Mouse (Mus musculus) effector memory CD4-positive, alpha-beta T cell, adult 7 months (primary cell): Measurements from ENCODE around the gene Olfr229. TPM values are rescaled to one million over a fixed set of nuclear protein-coding genes. Genes with fewer than 3 reads are reported as not detected.

Experiments
- polyA plus RNA-seq: library from polyadenylated mRNA; unstranded; fragments of 100-300 nt; shearing (Covaris generic); gene quantifications from one replicate; pipeline ENCODE4 v1.2.1, GENCODE M21; 2017

Olfr229 gene
- polyA plus RNA-seq: not detected

DNA sequence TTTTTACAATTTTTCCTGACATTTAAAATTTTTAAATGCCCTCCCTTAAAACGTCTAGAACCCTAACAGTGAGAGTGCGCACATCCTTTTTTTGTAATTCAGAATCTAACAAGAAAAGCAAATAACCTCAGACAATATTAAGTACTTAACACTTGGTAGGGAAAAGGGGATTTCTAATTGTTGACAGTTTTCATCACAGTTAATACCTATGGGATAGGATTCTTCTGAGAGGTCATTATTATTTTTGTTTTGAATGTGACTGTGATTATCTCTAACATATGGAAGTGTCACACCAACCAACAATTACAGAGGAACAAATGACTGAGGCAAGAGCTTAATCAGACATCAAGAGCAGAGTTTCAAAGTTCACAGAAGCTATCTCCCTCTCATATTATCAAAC, at the start of gene Olfr229:
TSS of gene Olfr229 (plus strand) at position 301 of the 400 bp plus-strand sequence.

DNA sequence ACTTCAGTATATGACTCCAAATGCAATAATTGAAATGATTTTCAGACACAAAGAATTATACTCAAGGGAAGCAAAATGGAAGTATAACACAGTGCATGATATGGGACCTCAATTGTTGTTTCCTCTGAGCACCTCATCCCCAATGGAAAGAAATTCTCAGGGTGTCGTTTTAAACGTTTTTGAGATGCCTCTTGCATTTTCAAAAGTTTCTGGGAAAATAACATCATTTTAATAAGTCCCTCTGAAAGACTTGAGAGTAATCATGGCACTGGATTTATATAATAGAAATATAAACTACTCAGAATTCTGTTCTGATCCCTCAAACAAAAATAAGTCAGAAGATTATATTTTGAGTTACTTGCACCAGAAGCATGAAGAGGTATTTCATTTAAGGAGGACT, 41.0 kb upstream of the Olfr229 start, which contains the start of gene Olfr972:
TSS of gene Olfr972 (plus strand) at position 301 of the 400 bp plus-strand sequence.

DNA sequence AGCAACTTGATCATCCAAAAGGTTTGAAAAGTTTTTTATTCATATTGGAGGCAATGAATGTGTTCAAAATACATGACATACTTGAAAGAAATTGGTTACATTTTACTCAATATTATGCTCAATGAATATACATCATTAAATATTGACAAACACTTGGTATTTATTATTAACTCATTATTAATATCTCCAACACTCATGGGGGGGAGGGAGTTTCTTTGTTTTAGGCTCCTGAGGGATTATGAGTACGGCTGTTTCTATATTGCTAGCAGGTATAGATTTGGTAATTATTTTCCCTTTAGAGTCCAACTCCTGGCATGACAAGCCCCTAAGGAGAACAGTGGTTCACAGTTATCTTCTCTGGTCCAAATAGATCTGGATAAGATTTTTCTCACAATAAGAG, 30.1 kb downstream of the Olfr229 start, which contains the start of gene Olfr974:
TSS of gene Olfr974 (plus strand) at position 301 of the 400 bp plus-strand sequence.

DNA sequence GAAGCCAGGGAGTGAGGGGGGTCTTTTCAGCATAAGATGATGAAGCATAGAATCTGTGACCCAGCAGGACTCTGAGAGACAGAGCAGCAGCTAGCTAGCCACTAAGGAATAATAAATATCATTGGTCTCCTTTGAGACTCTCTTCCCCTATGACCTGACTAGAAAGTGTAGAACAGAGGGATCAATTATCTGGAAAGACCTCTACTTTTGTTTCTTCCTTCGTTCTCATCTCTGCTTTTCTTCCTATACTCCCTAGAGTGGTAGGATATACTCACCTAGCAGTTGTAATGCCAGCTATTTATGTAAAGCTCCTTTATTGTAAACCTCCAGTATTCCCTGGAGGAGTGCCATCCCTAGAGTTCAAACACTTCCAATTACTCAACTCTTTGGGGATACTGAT, 44.8 kb downstream of the Olfr229 start, which contains the start of gene Olfr975:
TSS of gene Olfr975 (minus strand) at position 101 of the 400 bp plus-strand sequence.

DNA sequence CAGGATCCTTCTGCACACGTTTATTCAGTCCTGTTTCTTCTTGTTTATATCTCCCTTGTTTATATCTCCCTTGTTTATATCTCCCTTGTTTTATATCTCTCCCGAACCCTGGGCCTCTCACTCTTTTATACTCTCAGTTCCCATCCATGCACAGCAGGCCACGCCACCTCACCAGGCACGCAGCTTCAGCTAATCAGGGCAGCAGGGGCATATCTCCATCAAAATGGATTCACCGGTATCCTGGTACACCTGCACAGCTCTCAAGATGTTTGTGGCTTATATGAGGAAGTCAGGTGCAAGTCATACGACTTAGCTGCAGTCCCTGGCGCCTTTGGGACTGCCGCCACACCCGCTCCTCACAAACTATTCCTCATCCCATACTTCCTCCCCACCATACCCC, 53.9 kb downstream of the Olfr229 start, which contains the start of gene Olfr976:
TSS of gene Olfr976 (minus strand) at position 101 of the 400 bp plus-strand sequence.

Other genes with a start within 250 kb of the Olfr229 start
- not detected for gene Olfr963, start 240.1 kb upstream of the Olfr229 start, polyA plus RNA-seq
- gene Olfr149, start 200.2 kb upstream of the Olfr229 start, polyA plus RNA-seq: not detected
- gene Olfr965, start 196.0 kb upstream of the Olfr229 start, polyA plus RNA-seq: not detected
- gene Olfr150, start 176.4 kb upstream of the Olfr229 start, polyA plus RNA-seq: 0.52 TPM
- not detected for gene Olfr967, start 161.1 kb upstream of the Olfr229 start, polyA plus RNA-seq
- gene Olfr968, start 124.1 kb upstream of the Olfr229 start, polyA plus RNA-seq: not detected
- gene Olfr969, start 116.4 kb upstream of the Olfr229 start, polyA plus RNA-seq: 0.55 TPM
- not detected for gene Olfr970, start 98.5 kb upstream of the Olfr229 start, polyA plus RNA-seq
- not detected for gene Olfr971, start 70.5 kb upstream of the Olfr229 start, polyA plus RNA-seq
- not detected for gene Olfr972, start 40.9 kb upstream of the Olfr229 start, polyA plus RNA-seq
- 0.24 TPM for gene Olfr974, start 30.2 kb downstream of the Olfr229 start, polyA plus RNA-seq
- gene Olfr975, start 44.7 kb downstream of the Olfr229 start, polyA plus RNA-seq: not detected
- not detected for gene Olfr976, start 53.8 kb downstream of the Olfr229 start, polyA plus RNA-seq
- 0.49 TPM for gene Olfr978, start 84.8 kb downstream of the Olfr229 start, polyA plus RNA-seq
- not detected for gene Olfr979, start 96.1 kb downstream of the Olfr229 start, polyA plus RNA-seq
- gene Olfr980, start 102.2 kb downstream of the Olfr229 start, polyA plus RNA-seq: 0.12 TPM
- not detected for gene Olfr981, start 114.1 kb downstream of the Olfr229 start, polyA plus RNA-seq
- 0.55 TPM for gene Olfr982, start 166.5 kb downstream of the Olfr229 start, polyA plus RNA-seq
- not detected for gene Olfr983, start 186.3 kb downstream of the Olfr229 start, polyA plus RNA-seq
- gene Olfr984, start 206.9 kb downstream of the Olfr229 start, polyA plus RNA-seq: not detected
- gene Olfr985, start 222.8 kb downstream of the Olfr229 start, polyA plus RNA-seq: not detected
- gene Tmem225, start 240.8 kb downstream of the Olfr229 start, polyA plus RNA-seq: 0.39 TPM